Mouse (Mus musculus): Measurements from ENCODE around the gene Plekha7. TPM values are rescaled to one million over a fixed set of nuclear protein-coding genes. Genes with fewer than 3 reads are reported as not detected.
A peak's percentile ranks its signal among the peaks of the same experiment; 100 is the strongest.

The Plekha7 gene
- polyA plus RNA-seq, 1 experiment: 13.5 TPM

DNA sequence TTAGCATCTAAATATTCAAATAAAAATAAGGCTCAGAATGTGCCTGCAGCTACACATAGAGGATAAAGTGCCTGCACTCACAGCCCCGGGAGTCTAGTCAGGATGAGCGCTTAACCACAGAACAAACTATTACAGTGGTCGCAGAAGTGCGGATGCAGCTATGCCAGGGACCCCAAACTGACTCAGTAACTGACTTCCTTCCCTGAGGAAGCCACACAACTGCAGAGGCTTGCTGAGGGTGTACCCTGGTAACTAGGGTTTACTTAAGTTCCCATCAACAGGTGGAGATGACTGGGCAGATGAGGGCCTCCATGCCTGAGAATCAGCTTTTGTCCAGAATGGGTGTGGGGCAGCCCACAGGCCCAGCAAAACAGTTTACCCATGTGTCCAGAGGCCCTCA, 69.9 kb downstream of the Plekha7 start:
- Histone ChIP-seq H3K27me3 (ENCODE audit: control insufficient read depth, insufficient read depth, low read length) (no peaks in the 10 kb centered on the region), H3K4me1 (ENCODE audit: control insufficient read depth, insufficient read depth, low read length) (no peaks in the 10 kb centered on the region), H3K27ac (ENCODE audit: insufficient read depth, low read length) (no peak overlapping the region), H3K4me3 (replicated peaks; ENCODE audit: insufficient read depth, low read depth, low read length) (no peak overlapping the region)
- WGBS: 89% methylated on average over 4 of the region's 4 CpGs
- TF ChIP-seq CTCF (IDR thresholded peaks at IDR 0.05; ENCODE audit: borderline replicate concordance, insufficient read depth, low read depth, low read length) (no peak), POLR2A (IDR thresholded peaks at IDR 0.05; ENCODE audit: borderline replicate concordance, insufficient read depth, low read length) (no peak)
- DNase-seq: no peak

DNA sequence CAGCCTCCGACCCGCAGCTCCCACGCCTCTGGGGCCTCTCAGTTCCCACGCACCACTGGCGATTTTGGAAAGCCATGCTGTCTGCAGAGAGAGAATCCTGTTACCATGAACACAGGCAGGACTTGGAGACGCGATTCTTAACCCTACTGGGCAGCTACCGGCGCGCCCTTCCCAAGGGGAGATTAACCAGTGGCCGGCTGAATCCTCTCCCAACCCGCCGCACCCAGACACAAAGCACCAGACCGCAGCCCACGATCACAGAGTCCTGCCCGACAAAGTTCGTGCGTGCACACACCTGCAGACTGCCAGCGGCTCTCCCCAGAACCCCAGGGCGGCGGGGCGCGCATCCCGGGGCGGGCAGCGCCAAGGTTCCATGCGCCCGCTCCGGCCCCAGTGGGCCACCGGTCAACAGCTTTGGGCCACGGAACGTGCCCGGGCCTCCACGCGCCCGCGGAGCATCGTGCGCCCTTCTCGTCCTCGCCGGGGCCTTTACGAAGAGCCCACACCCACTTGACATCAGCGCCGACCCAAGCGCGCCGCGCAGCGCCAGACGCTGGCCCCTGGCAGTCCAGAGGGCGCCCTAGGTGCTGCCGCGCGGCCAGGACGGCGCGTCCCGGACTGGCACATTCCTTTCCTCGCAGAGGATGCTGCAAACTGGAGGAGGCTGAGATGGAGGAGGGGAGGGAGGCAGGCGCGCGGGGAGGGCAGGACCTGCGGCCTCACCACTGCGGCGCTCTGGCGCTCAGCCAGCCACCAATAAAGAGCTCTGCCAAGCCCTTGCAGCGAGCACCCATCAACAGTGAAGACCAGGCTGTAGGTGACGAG, 70.8 kb downstream of the Plekha7 start:
- no peak overlapping the region for H3K27ac ChIP-seq (ENCODE audit: insufficient read depth, low read length)
- WGBS: 2% methylated on average over 69 of the region's 69 CpGs
- no peaks in the 10 kb centered on the region for H3K4me1 ChIP-seq (ENCODE audit: control insufficient read depth, insufficient read depth, low read length)
- H3K27me3 ChIP-seq (ENCODE audit: control insufficient read depth, insufficient read depth, low read length): no peaks in the 10 kb centered on the region
- TF ChIP-seq POLR2A (IDR thresholded peaks at IDR 0.05; ENCODE audit: borderline replicate concordance, insufficient read depth, low read length) (no peak), CTCF (IDR thresholded peaks at IDR 0.05; ENCODE audit: borderline replicate concordance, insufficient read depth, low read depth, low read length) (no peak)
- DNase-seq: peak in 1 of 2 experiments; percentile 19
- no peak overlapping the region for H3K4me3 ChIP-seq (replicated peaks; ENCODE audit: insufficient read depth, low read depth, low read length)

DNA sequence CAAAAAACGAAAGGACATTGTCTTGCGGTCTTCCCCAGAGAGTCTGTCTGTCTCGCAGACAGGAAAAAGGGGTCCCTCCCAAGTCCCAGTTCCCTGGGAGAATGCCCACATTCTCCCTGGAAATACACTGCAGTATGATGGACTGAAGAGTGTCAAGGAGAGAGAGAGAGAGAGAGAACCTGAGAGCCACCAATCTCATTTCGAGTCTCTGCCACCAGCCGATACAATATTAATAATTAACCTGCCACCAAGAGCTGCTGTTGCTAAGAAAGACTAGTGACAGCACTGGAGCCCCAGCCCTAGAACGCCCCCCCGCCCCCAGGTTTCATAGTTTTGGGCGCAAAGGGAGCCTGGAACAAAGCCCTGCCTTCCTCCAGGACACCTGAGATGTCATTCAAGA, 71.6 kb downstream of the Plekha7 start:
- Histone ChIP-seq H3K4me1 (ENCODE audit: control insufficient read depth, insufficient read depth, low read length) (no peaks in the 10 kb centered on the region), H3K27ac (ENCODE audit: insufficient read depth, low read length) (no peak overlapping the region), H3K27me3 (ENCODE audit: control insufficient read depth, insufficient read depth, low read length) (no peaks in the 10 kb centered on the region), H3K4me3 (replicated peaks; ENCODE audit: insufficient read depth, low read depth, low read length) (no peak overlapping the region)
- TF ChIP-seq POLR2A (IDR thresholded peaks at IDR 0.05; ENCODE audit: borderline replicate concordance, insufficient read depth, low read length) (no peak), CTCF (IDR thresholded peaks at IDR 0.05; ENCODE audit: borderline replicate concordance, insufficient read depth, low read depth, low read length) (no peak)
- WGBS: 73% methylated on average over 8 of the region's 8 CpGs
- no peak for DNase-seq

DNA sequence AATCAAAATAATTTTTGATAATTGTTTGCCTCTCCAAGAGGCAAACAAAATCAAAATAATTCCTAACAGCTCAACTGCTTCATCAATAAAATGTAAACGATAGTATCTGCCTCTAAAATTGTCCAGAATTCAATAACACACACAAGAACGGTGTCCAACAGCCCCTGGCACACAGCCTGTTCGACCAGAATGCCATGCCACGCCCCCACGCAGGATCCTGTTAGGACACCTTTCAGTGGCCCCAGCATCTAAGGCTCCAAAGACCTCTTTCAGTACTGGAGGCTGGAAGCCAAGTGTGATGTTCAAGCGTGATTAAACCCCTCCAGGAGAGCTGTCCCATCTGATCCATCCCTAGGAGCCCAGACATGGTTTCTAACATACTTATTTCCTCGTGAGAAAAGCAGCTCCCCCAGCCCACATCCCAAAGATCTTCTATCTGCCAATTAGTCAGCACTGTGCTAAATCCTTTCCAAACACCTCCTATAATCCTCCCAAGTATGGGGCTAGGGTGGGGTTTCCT, 73.8 kb downstream of the Plekha7 start:
- no peak for DNase-seq
- TF ChIP-seq CTCF (IDR thresholded peaks at IDR 0.05; ENCODE audit: borderline replicate concordance, insufficient read depth, low read depth, low read length) (no peak), POLR2A (IDR thresholded peaks at IDR 0.05; ENCODE audit: borderline replicate concordance, insufficient read depth, low read length) (no peak)
- no peaks in the 10 kb centered on the region for H3K27me3 ChIP-seq (ENCODE audit: control insufficient read depth, insufficient read depth, low read length)
- no peak overlapping the region for H3K4me3 ChIP-seq (replicated peaks; ENCODE audit: insufficient read depth, low read depth, low read length)
- no peak overlapping the region for H3K27ac ChIP-seq (ENCODE audit: insufficient read depth, low read length)
- no peaks in the 10 kb centered on the region for H3K4me1 ChIP-seq (ENCODE audit: control insufficient read depth, insufficient read depth, low read length)
- WGBS: 21% methylated on average over 7 of the region's 7 CpGs

DNA sequence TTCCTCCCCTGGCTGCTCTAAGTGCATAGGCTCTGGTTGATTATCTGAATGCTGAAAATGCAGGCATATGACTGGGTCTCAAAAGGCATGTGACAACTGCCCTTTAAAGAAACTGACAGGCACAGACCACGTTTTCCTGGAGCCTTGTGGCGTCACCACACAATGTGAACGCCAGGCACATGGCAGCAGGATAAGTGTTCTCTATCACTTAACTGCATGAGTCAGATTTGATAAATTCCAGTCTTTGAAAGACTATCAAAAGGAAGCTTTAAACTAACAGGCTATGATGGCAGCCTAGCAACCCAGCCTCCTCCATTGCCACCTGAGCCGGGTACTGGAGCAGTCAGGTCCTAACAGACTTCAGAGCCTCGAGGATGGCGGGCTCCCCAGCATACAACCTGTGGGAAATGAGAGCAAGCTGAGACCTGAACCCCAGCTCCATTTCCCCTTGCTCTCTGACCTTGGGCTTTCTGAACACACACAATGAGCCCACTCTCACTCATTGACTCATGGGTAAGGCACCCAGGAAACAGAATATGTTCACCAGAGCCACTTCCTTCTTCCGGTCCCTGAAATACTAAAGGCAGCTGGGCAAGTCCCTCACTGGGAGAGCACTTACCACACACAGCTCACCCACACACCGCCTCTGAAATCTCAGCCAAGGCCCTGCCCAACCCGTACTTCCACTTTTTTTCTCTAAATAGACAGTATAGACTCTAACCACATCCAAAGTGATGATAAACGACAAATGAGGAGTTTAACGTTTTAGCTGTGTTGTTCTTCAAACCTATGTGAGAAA, 77.2 kb downstream of the Plekha7 start:
- Histone ChIP-seq H3K4me1 (ENCODE audit: control insufficient read depth, insufficient read depth, low read length) (peaks cover 11% of the 10 kb centered on the region), H3K27me3 (ENCODE audit: control insufficient read depth, insufficient read depth, low read length) (no peaks in the 10 kb centered on the region), H3K4me3 (replicated peaks; ENCODE audit: insufficient read depth, low read depth, low read length) (no peak overlapping the region), H3K27ac (ENCODE audit: insufficient read depth, low read length) (no peak overlapping the region)
- no peak for DNase-seq
- TF ChIP-seq CTCF (IDR thresholded peaks at IDR 0.05; ENCODE audit: borderline replicate concordance, insufficient read depth, low read depth, low read length): no peak
- TF ChIP-seq POLR2A (IDR thresholded peaks at IDR 0.05; ENCODE audit: borderline replicate concordance, insufficient read depth, low read length): no peak
- WGBS: 87% methylated on average over 11 of the region's 11 CpGs

DNA sequence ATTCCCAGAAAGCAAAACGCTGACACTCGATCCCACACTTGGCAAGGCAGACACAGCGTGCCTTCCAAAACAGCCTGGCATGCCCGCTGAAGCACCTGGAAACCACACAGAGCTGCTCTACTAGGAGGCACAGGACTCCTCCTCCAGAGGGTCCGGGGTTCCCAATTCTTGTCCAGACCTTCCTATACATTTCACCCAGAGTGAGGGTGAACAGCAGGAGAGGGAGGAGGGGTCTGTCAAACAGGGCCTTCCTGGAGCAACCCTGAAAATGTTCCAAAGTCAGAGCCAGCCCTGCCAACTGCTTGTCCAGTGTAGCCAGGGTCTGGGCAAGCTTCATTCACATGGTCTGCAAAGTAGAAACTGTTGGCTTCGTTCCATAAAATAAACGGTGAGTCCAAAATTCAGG, 81.3 kb downstream of the Plekha7 start:
- Histone ChIP-seq H3K4me3 (replicated peaks; ENCODE audit: insufficient read depth, low read depth, low read length) (no peak overlapping the region), H3K27ac (ENCODE audit: insufficient read depth, low read length) (no peak overlapping the region), H3K4me1 (ENCODE audit: control insufficient read depth, insufficient read depth, low read length) (peaks cover 25% of the 10 kb centered on the region), H3K27me3 (ENCODE audit: control insufficient read depth, insufficient read depth, low read length) (no peaks in the 10 kb centered on the region)
- TF ChIP-seq CTCF (IDR thresholded peaks at IDR 0.05; ENCODE audit: borderline replicate concordance, insufficient read depth, low read depth, low read length) (no peak), POLR2A (IDR thresholded peaks at IDR 0.05; ENCODE audit: borderline replicate concordance, insufficient read depth, low read length) (no peak)
- WGBS: 9% methylated on average over 7 of the region's 7 CpGs
- DNase-seq: peak; percentile 62 to 67

DNA sequence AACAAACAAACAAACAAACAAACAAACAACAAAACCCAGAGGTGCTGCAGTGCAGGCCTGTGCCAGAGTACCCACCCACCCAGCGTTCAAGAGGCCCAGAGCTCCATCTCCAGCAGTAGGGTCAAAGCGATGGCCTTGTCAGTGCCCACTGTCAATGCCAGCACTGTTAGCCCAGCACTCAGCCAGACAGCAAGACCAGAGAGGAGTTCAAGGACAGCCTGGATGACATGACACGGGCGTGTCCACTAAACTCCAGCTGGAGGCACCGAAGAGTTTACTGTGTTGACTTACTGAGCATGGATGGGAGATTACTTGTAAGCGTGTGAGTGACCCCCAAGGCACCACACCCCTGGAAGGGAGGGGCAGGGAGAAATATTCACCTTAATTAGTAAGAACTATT, 81.9 kb downstream of the Plekha7 start:
- WGBS: 80% methylated on average over 6 of the region's 6 CpGs
- DNase-seq: no peak
- TF ChIP-seq POLR2A (IDR thresholded peaks at IDR 0.05; ENCODE audit: borderline replicate concordance, insufficient read depth, low read length): no peak
- no peak for TF ChIP-seq CTCF (IDR thresholded peaks at IDR 0.05; ENCODE audit: borderline replicate concordance, insufficient read depth, low read depth, low read length)
- H3K27me3 ChIP-seq (ENCODE audit: control insufficient read depth, insufficient read depth, low read length): no peaks in the 10 kb centered on the region
- H3K4me3 ChIP-seq (replicated peaks; ENCODE audit: insufficient read depth, low read depth, low read length): no peak overlapping the region
- peaks cover 25% of the 10 kb centered on the region for H3K4me1 ChIP-seq (ENCODE audit: control insufficient read depth, insufficient read depth, low read length)
- H3K27ac ChIP-seq (ENCODE audit: insufficient read depth, low read length): no peak overlapping the region
